Mouse (Mus musculus) thymus, postnatal 0 days (tissue): ENCODE results near the gene Atp8a1. TPM values are rescaled to one million over a fixed set of nuclear protein-coding genes. Genes with fewer than 3 reads are reported as not detected.

Source experiments
- DNase-seq: peaks from one replicate; pipeline ENCODE4 v3.0.0-alpha.2; 2015; ENCODE audit warnings: low spot score
- polyA plus RNA-seq: library from polyadenylated mRNA; unstranded; fragments of >200 nt; fragmentation: Nextera tagmentation; extraction: Ambion mirVana; gene quantifications from 2 replicates; pipeline ENCODE4 v1.2.1, GENCODE M21; 2015

The Atp8a1 gene
- polyA plus RNA-seq, 1 experiment from 2014 or later = 16.7 TPM

DNA sequence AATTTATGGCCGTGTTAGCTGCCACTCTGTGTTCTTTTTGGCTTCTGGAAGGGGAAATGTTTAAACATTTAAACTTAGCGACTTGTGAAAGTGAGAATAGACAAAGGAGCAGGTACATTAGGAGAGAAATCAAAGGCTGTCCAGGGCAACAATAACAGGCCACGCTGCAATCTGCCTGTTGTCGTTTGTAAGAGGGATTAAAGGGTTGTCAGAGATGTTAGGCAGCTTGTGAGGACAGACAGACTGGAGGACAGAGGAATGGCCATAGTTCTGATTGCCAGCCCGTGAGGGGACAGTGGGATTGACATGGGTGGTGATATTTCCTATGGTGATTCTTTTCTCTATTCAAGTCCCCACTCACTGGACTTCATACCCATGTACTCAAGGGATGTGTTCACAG lies 161.8 kb downstream of the Atp8a1 start:
- no peak for DNase-seq

DNA sequence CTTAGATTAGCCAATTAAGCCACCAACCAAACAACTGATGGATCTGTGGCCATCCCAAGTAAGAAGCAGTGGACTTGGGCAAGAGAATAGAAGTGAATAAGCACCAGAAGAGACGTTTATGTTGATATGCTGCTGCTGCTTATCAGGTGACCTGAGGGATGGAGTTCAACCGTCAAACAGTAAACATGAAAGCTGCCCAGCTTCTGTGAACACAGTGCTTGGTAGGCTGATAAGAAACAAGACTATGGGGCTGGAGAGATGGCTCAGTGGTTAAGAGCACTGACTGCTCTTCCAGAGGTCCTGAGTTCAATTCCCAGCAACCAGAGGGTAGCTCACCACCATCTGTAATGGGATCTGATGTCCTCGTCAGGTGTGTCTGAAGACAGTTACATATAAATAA lies 168.4 kb downstream of the Atp8a1 start:
- no peak for DNase-seq

DNA sequence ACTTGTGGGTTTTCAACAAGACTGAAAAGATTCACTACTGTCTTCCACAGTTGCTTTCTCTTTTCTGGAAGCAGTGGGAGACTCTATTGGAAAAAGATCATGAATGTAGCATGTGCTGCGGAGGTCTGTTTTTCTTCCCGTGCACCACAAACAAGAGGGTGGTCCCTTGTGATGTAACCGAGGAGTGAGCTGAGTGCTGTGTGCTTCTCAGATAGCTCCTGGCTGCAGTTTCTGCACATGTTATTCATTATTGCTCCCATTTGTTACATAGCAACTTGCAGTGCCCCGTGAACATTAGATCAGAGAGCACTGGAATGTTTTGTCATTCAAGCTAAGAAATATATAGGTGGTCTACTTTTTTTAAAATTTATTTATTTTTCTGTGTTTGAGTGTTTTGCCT lies 174.2 kb downstream of the Atp8a1 start:
- no peak for DNase-seq

DNA sequence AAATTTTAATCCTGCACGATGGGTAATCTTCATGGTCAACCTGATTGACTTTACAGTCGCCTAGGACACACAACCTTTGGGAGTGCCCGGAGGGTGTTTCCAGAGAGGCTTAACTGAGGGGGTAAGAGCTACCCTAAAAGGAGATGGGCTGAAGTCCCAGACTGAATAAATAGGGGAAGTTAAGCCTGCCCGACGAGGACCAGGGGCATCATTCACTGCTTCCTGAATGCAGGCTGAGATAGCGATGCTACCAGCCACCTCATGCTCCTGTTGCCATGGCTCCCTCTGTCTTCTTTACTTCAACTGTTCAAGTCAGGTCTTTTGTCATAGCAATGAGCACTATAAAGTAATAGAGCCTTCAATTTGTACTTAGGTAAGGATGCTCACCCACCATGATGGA lies 177.1 kb downstream of the Atp8a1 start:
- DNase-seq = no peak

DNA sequence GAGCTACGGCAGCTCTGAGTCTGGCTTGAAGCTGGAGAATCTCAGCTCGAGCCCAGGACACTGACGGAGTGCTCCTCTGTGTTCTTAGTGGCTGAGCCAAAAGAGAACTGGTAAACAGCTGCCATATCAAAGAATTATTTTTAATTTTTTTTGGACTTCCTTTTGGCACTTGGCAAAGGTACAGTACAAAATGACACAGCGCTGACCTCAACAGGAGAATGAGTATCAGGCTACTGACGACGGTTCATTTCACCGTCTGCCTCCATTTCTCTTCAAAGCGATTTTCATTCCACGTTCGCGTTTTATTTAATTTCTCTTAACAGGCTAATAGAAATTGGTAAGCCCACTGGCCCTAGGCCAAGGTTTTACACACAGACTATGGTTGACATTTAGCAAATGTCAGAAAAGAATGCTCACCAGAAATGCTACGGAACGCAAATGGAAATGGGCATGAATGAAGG lies 177.8 kb downstream of the Atp8a1 start:
- DNase-seq = no peak

DNA sequence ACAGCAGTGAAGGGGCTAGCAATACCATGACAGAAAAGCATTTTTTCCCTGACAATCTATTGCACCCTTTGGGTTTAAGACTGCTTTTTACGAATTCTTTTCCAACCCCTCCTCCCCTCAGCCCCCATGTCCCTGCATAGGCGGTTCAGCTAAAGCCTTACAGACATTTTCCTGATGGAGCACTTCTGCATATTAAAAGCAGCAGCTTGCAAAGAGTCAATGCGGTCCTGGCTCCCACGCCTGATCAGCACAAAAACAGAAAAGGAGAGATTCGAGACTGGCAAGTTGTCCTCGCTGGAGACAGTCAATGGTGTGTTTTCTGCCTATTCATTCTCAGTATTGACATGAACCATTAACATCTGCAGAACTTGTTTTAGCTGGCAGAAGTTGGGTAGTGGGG lies 184.5 kb downstream of the Atp8a1 start:
- no peak for DNase-seq

DNA sequence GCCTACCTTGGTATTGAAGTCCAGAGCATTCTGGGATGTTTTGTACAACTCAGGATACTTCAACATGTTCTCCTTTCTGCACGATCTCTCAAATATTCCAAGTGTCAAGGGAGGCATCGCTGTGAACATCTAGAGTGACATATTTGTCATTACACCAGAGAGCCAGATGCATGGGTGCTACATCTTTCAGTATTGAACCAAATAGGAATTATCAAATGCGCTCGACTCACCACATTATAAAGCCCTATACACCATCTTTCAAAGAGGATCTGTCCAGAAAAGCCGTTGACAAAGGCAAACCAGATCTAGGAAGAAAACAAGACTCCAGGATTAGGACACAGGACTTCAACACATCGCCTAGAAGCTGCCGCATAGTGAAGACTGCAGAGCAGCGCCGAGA lies 187.4 kb downstream of the Atp8a1 start:
- DNase-seq = no peak

DNA sequence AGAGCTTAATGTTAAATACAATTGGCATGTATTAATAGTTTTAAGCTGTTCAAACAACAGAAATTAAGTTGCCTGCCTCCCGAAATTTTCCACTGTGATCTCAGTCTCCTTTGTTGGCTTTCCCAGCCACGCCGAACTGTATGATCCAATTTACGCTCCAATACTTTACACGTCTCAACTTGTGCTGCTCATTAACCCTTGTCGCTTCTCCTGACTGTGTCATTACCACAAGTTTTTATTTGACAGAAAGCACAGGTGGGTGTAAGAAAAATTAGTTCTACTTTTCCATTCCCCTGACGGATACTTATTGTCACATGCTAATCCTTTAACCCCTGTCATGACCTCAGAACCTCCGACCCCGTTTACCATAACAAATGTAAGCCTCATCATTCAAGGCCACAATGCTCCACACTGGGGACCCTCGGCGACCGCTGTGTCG lies 190.4 kb downstream of the Atp8a1 start:
- DNase-seq = no peak

DNA sequence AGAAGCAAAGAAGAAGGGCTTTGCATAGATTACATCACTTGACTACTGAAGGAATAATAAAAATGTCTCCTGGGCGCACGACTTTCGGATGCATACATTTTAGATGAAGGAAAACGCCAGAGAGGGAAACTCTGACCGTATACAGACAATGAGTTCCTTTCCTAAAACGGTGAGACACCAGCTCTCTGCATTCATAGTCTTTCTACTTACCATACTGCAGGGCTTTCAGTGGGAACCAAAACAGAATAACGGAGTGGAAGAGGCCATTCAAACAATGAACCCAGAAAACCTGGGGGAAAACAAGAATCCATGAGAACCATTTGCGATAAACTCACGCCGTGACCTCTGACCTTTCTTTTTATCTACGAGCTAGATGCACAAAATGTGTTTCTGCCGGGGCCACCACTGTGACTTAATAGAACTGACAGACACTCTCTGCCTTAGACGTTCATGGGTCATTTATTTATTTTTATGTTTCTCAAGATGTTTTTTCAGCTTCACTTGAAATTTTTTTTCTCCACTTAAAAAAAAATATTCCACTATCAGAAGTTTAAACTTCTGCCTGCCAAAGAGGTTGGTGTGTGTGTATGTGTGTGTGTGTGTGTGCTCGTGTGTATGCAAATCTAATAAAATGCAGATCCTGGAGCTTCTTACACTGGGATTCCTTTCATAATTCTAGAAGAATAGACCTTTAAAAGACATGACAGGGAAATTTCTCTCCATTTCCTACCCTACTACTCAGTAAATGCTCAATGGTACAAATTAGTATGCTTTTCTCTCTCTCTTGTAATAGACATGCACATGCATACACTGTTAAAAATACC lies 191.3 kb downstream of the Atp8a1 start:
- DNase-seq = no peak

DNA sequence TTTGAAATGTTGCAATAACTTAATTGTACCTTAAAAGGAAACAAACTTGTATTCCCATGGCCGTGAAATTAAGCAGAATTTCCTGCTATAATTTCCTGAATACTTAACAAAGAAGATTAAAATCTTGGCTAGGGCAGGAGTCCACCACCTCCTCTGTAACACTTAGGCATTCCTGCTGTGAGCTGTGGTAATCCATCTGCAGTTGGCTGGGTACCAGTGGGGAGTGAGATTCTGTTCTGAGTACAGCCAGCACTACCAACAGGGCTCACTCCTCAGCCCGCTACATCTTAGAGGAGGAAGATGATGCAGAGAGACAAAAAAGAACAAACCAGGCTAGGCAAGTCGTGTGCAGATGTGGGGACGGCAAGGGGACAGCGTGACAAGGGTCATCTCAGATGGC lies 192.7 kb downstream of the Atp8a1 start:
- DNase-seq = no peak

DNA sequence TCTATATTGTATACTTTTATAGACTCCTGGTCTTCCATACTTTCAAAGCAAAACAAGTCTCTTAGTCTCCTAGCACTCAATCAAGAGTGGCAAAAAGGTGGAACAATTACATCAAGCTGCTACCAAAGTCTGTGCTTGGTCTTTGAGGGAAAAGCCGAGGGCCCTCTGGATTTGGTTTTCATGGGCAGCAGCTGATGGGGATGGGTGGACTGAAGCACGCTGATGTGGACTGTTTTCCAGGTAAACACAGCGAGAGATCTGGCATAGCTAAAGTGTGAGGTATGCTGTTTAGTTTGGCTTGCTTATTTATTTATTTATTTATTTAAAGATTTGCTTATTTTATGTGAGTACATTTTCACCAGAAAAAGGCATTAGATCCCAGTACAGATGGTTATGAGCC lies 193.7 kb downstream of the Atp8a1 start:
- DNase-seq = no peak

DNA sequence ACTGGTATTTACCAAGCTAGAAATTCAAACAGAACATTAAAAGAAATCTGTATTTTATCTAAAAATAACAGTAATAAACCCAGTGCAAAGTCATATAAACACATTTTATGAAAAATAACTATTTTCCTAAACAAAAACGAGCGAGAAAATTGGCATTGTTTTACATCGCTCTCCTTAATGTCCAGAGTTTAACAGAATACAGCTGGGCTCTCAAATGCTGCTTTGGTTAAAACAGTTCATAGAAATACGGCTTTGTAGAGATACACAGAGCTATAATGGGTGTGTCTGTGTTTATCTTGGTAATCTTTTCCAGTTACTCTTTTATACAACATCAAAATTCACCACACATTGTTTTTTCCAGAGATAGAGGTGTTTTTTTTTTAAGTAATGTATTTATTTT lies 194.8 kb downstream of the Atp8a1 start:
- no peak for DNase-seq

DNA sequence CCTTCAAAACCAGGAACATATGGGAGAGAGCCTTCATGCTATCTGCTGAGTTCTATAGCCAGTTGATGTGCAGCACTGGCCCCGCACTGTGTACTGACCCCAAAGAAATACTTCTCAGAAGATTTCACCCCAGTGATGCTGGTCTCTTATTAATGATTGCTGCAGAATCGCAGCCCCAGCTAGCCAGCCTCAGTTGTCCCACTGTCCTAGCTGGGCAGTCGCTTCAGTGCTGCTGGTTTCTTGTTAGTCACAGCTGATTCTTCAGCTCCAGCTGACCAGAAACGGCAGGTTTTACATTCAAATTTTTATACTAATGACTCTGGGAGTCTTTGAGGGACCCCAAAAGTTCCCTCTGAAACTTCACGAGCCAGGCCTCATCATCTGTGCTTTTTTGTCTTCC lies 197.2 kb downstream of the Atp8a1 start:
- no peak for DNase-seq

DNA sequence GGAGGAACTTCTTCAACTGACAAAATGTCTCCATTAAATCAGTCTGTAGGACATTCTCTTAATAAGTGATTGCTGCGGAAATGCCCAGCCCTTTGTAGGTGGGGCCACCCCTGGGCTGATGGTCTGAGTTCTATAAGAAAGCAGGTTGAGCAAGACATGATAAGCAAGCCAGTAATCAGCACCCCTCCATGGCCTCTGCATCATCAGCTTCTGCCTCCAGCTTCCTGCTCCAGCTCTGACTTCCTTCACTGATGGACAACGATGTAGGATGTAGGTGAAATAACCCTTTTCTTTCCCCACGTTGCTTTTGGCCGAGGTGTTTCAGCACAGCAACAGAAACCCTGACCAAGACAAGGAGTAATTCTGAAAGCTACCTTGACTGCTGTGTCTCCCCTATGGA lies 198.1 kb downstream of the Atp8a1 start:
- DNase-seq = no peak

DNA sequence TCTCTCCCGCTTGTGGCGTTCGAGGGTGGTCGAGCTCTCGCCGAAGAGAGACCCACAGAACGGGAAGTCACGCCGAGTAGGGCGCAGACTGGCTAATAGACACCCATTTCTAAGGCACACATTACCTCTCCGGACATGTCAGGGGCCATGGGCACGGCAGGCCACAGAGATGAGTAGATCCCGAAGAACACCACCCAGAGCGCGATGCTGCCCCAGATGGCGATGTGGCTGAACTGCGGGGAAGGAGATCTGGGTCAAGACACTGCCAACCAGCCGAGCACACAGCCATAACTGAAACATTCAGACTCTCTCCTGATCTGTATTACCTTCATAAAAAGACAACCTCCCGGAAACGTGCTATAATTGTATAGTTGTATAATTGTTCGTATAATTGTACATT lies 199.7 kb downstream of the Atp8a1 start:
- DNase-seq = peak; percentile 8

DNA sequence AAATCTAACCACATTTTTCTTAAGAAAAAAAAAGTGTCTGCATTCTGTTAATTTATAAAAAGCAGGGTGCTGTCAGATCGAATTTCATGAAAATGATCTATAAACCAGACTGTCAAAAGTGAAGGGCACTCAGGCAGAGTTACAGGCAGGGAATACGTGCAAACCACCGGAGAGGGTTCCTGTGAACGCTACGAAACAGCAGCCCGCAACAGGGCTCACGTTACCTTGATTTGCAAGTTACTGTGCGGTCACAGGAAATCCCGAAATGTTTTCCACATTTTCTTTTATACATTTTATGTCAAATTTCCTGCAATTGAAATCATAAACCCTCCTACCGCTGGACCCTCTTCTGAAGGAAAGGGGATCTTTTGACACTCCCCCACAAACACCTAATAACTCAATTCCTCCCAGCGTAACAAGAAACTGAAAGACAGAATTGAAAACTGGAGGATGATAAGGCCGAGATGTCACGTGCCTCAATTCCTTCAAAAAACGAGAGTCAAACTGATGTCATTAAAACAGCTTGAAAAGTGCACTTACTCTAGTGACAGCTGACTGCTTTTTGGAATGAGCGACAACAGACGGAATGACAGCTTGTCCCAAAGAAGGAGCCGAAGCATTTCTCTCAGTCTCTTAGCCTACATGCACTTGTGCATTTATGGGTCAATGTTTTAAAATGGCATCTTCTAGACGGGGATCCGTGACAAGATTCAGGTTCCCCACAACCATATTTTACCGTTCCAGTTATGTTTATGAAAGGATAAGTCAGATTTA lies 200.3 kb downstream of the Atp8a1 start:
- DNase-seq = no peak

DNA sequence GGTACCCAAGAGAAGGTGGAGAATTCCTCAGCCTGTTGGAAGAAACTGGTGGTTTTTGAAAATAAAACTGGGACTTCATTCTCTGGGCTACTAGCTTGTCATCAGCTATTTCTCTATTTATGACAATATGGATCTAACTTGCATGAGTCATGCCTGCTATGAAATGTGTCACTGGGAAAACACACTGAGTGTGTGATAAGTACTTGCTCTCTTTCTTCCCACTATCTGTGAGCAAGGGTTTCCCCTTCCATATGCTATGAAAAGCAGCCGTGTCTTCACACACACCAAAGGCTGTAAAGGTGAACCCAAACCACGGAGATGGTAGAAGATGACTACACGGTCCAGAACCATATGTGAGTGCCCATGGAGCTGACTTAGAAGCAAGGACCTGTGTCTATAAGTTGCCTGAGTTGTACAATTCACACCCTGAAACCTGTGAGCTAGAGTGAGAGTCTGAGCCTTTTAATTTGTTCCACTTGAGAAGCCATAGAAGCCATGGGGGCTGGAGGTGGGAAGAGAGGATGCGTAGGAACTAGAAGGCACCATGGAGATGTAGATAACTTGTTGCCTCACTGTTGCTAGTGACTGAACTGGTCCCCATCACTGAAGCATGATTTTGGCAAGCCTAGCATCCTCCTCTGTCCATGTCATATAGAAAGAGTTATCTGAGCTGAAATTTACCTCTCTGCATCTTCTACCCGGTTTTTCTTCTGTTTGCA lies 203.5 kb downstream of the Atp8a1 start:
- DNase-seq = no peak

DNA sequence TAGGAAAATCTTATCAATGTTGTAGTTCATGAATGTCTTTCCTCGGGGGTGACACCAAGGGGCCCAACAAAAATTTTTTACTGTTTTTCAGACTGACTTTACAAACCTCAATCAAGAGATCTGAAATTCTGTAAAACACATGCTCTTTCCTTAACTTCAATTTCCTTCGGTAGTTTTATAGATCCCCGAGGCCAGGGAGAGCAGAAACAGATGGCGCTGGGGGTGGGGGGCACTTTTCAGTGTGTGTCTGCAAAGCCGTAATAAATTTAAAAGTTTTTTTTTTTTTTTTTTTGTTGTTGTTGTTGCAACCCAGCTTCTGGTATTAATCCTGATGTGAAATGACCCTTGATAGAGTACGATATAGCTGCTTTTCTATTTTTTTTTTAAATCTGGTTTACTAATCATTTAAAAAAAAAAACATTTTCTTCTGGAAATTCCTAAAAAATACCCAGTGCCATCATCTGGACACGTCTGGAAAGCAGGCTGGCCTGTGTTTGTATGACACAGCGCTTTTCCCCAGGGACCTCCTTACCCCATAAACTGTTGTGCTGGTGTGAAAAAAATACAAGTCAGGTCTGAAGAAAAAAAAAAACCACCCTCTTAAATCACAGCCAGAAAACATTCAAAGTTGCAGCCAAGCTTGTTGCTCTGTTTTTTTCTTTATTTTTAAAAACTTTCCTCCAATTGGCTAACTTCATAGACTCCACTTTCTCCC lies 205.7 kb downstream of the Atp8a1 start:
- DNase-seq = no peak

DNA sequence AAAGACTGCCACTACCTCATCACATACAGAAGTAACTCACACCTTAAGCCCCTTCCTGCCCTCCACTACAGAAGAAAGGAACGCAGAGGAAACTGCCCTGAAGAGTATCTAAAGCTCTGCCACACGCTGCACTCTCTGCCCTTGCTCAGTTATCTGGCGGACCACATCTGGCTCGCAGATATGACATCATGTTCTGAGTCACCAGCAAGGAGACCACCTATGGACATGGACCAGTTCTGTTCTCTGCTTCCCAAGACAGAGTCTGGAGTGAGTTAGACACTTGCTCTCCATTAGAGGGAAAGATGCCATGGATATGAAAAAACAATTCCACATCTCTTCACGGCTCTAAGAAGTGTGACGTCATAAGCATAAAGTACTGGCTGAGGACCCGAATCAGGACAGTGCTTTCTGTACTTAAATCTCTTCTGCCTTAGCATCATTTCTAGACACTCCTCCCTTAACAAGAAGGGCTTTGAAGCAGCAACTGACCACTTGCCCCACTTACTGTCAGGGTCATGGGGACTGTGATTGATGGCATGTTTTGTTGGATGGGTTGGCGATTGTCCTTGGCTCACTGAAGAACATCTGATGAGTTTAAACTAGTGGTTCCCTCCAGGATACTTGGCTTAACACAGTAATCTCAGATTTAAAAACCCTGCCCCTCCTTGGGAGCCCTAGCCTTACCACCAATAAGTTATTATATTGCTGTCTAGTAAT lies 206.5 kb downstream of the Atp8a1 start:
- no peak for DNase-seq

DNA sequence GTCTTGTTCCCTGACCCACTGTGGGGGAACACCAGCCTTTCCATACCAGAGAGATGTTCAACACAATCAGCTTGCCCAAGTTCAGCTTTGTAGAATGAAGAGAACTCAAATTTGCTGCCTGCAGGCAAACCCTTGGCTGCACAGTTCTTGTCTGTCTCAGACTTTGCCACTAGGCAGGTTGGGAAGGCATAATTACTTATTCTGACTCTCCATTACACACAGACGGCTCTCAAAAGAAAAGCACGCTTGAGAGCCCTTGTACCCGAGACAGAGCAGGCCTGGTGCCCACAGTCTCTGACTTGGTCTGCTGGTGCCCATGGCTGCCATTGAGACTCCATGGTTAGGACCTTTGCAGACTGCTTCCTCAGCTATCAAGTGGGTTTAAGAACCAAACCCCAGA lies 212.9 kb downstream of the Atp8a1 start:
- DNase-seq = no peak

DNA sequence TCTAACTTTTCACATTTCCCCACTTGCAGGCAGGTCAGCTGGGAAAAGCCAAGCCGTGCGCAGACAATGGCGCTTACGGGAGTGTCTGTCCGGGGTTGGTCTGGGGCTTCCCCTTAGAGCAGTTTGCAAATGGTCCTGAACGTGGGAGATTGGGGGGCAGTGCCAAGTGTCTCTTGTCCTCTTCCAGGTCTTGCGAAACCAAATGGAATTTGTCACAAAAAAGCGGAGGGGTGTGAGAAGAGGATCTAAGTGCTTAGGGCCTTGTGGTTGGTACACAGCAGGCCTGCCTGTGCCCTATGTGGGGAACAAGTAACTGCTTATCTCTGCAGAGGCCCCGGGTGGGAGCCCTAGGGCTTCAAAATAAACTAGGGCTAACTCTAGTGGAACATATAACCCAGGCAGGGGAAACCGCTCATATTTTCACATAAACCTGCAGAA lies 213.4 kb downstream of the Atp8a1 start:
- DNase-seq = no peak
